Mouse (Mus musculus): Measurements from ENCODE around the gene Cdk10.
"Not testable (repeated sequence)": the region's sequence is repeated elsewhere in the genome, so short reads cannot be mapped to it uniquely, and the experiment has no call there.

The Cdk10 gene

GRCm38 (mm10) chr8:123224278-123225266 is at the start of gene Cdk10:
Gene Cdk10 (plus strand): TSS chr8:123224842.
- peak; percentile 86 for DNase-seq (ENCODE audit: low spot score)

DNA sequence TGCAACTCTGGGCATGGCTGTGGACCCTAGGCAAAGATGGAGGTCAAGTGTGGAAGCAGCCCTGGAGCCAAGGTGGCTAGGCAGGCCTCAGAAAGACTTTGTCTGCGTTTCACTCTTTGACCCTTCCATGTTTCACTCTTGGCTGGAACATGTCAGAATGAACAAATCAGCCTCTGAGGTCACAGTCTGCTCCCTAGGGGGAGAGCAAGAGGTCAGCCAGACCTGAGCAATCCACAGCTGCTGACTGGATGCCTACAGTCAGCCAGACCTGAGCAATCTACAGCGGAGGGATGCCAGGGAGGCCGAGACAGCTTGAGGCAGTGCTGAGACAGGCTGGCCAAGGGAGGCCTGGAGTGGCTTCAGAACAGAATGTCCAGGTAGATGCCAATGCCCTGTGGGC is 43.3 kb upstream of the Cdk10 start:
- DNase-seq (ENCODE audit: low spot score): no peak

- no peak for DNase-seq (ENCODE audit: low spot score)
These were observed 38.9 kb upstream of the Cdk10 start, which contains the start of gene Dpep1 for GRCm38 (mm10) chr8:123185566-123186409. Gene Dpep1 (plus strand): TSS chr8:123186242.

GRCm38 (mm10) chr8:123188006-123188405 is 36.6 kb upstream of the Cdk10 start:
- no peak for DNase-seq (ENCODE audit: low spot score)

DNA sequence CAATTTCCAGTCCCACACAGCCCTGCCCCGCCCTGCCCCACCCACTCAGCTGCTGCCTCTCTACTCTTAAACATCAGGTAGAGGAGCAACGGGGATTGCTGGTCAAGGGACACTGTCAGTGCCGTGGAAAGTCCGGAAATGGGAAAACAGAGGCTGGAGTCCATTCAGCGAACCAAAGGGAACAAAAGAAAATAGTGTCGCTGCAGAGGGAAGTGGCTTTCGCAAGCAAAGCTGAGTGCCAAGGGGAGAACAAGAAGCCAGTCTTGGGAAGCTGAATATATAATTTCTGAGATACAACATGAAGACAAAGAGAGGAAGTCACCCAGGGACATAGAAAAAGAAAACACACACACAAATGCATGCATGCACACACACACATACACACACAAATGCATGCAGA is 35.8 kb upstream of the Cdk10 start:
- DNase-seq (ENCODE audit: low spot score): no peak

DNA sequence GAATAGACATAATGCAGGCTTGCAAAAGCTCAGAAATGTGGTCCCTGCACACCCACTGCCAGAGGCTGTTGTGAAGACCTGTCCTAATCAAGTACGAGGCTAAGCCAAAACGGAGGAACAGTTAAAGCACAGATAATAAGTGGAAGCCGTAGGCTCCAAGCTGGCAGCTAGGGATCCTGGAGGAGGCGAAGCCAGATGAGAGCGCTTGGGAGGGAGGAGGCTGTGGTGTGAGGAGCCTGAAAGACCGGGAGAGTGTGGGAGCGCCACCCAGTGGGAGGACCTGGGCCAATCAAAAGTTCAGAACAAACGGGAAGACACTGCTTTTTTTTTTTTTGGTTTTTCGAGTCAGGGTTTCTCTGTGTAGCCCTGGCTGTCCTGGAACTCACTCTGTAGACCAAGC is 34.0 kb upstream of the Cdk10 start:
- peak; percentile 72 for DNase-seq (ENCODE audit: low spot score)

- DNase-seq (ENCODE audit: low spot score): no peak
These were observed 32.7 kb upstream of the Cdk10 start for GRCm38 (mm10) chr8:123191908-123192307.

DNA sequence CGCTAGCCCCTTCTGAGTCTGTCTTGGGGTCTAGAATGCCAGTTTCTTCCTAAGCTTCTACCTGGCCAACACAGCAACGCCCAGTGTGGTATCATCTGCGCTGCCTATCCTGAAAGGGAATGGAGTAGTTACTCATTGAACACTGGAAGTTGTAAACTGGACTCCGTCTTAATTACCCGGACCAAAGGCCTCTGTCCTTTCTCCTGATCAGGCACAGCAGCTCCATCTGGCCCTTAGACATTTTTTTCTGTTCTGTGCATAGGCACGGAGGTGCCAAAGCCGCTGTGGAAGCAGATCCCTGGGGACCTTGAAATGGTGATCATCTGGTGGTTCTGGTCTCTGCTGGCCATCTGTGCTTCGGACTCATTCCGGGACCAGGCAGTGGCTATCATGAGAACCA is 30.9 kb upstream of the Cdk10 start:
- no peak for DNase-seq (ENCODE audit: low spot score)

- DNase-seq (ENCODE audit: low spot score): not testable (repeated sequence)
These were observed 27.6 kb upstream of the Cdk10 start for GRCm38 (mm10) chr8:123197016-123197415.

- no peak for DNase-seq (ENCODE audit: low spot score)
These were observed 24.8 kb upstream of the Cdk10 start for GRCm38 (mm10) chr8:123199864-123200263.

DNA sequence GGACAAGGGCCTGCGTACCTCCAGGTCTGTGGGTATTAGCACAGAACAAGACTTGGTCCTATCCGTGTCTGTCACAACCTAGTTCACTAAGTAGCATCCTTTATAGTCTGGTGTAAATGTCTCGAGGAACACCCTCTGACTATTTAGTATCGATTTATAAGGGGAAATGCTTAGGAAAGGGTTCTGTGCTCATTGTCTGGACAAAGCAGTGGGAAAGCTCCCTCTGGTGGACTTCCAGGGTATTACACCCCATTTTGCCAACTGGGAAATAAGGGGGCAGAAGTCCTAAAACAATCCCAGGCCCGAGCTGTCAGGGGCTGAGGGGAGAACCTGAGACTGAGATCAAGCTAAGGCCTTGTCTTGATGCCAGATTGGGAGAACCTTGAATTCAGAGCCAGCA is 22.4 kb upstream of the Cdk10 start:
- DNase-seq (ENCODE audit: low spot score): no peak

GRCm38 (mm10) chr8:123203571-123203970 is 21.1 kb upstream of the Cdk10 start:
- no peak for DNase-seq (ENCODE audit: low spot score)

GRCm38 (mm10) chr8:123211876-123212275 is 12.8 kb upstream of the Cdk10 start:
- DNase-seq (ENCODE audit: low spot score): no peak

GRCm38 (mm10) chr8:123212321-123213117 is 12.1 kb upstream of the Cdk10 start, which contains the start of the genes Chmp1a and Spata33:
Gene Chmp1a (minus strand): TSS chr8:123212763.
Gene Spata33 (plus strand): TSS chr8:123212832.
- peak; percentile 82 for DNase-seq (ENCODE audit: low spot score)

DNA sequence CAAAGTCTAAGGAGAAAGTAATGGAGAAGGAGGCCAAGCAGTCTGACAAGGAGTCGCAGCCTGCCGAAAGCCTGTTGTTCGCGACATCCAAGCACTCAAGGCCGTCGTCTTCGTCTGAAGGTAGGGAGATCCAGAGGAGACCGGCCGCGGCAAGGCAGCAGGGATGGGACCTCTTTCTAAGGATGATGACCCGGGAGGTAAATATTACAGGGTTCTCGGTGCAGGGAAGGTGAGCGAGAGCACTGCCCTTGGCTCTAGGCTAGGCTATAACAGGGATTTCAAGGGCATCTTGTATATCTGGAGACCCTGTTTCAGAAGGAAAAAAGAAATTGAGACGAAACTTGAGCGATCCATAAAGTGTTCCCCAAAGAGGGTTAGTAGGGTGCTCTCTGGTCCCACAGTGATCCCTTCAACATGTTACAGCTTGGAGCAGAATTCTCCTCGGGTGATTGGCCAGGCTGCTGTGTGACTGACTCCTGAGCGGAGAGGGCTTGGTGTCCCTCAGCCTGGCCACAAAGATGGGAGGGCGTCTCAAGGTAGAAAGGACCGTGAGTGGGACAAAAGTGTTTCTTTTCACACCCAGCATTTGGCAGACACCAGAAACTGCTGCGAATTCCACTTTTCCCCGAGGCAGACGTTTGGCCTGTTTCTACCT is 11.4 kb upstream of the Cdk10 start:
- DNase-seq (ENCODE audit: low spot score): no peak

DNA sequence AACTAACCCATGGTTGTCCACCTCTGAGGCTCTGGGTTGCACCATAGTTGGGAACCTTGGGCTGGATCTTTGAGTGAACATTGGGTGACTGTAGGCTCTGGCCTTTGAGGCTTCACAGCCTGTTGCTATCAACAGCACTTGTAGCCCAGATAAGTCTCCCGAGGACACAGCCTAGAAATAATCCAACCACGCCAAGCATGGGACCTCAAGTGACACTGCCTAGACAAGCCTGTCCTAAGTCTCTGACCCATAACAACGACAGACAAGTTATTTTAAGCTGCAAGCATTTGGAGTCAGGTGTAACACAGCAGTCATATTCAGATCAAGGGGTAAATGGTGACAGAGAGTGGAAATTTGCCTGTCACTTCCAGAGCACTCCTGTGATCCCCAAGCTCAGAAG is 9.2 kb upstream of the Cdk10 start:
- no peak for DNase-seq (ENCODE audit: low spot score)

DNA sequence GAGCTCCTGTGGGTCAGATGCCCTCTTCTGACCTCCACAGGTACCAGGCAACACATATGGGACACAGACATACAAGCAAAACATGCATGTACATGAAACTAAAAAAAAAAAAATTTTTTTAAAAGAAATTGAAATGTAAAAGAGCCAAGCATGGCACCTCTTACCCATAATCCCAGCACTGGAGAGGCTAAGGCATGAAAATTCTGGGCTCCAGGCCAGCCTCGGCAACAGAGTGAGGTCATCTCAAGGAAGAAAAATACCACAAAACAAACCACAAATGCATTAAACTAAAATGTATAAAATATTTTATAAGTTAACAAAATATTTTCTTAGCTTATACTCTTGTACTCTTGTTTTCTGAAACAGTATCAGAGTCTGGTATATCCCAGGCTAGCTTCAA is 3.7 kb upstream of the Cdk10 start:
- DNase-seq (ENCODE audit: low spot score): no peak

GRCm38 (mm10) chr8:123228416-123228815 is 3.8 kb downstream of the Cdk10 start:
- DNase-seq (ENCODE audit: low spot score): no peak

DNA sequence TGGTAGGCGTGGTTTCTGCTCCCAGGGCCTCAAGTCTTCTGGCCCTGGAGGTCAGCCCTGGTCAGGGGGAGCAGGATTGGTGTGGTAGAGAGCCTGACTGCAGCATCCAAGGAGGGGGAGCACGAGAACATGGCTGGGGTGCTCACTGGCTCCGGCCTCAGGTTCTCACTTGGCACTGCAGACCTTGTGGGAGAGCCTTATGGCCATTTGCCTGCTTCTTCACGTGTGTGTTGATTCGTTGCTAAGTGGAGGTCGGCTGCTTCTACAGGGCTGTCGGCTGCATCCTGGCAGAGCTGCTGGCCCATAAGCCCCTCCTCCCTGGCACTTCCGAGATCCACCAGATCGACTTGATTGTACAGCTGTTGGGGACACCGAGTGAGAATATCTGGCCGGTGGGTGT is 5.7 kb downstream of the Cdk10 start:
- DNase-seq (ENCODE audit: low spot score): not testable (repeated sequence)

DNA sequence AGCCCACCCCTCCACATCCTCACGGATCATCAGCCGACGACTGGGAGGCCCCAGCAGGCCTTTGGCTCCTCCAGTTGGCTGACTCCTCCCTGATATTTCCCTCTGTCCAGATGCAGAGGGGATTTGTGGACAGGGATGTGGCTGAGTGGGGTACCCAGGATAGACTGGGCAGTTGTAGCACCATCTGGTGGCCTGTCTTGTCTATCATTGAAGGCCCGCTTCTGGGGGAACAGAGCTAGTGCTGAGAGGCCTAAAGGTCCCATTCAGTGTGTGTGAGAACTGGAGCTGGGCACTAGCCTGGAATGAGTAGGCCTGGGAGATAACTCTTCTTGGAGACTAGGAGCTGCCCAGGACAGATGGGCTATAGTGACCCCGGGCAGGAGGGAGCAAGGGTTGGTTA is 7.1 kb downstream of the Cdk10 start:
- DNase-seq (ENCODE audit: low spot score): no peak

DNA sequence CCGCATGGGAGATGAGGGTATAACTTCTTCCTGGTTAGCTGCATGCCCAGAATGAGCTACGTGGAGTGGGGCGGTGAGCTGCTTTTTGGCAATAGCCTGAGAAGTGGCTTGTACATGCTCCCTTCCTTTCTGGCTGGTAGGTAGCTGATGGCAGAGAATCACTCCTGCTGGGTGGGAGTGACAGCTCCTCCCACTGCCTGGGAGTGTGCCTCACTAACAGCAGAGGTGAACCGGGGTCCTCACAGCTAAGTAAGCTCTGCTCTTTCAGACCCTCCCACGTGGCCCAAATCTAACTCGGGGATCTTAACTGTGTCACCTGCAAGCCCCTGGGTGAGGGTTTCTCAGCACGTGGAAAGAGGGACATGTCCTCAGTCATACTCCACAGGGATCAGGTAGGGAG is 7.9 kb downstream of the Cdk10 start:
- DNase-seq (ENCODE audit: low spot score): no peak

Data from left cerebral cortex, adult 11 months (tissue).